Mouse (Mus musculus): ENCODE results near the gene Desi2.

- TF ChIP-seq EP300 (IDR thresholded peaks at IDR 0.05; ENCODE audit: insufficient read depth, low read depth, low read length): no peak
- TF ChIP-seq CTCF (IDR thresholded peaks at IDR 0.05; ENCODE audit: low read depth, low read length): no peak
These were observed 22.7 kb downstream of the Desi2 start for GRCm38 (mm10) chr1:178209966-178210365.

Measured in ES-Bruce4 (cell line).